Mouse (Mus musculus) forebrain, embryonic 13.5 days (tissue): ENCODE data around the gene Lrrc4b. TPM values are rescaled to one million over a fixed set of nuclear protein-coding genes. Genes with fewer than 3 reads are reported as not detected.

Experiments used
- ATAC-seq: fragments of 200-750 bp; cut with Nextera tagmentation; 2 replicates; pipeline ENCODE4 v1.8.0; 2017
- H3K27ac ChIP-seq: fragments of 300-500 bp; sonication (generic); 2 replicates; pipeline ENCODE4 v1.5.1; 2015; ENCODE audit warnings: inconsistent platforms, mild to moderate bottlenecking, moderate library complexity
- H3K27me3 ChIP-seq: fragments of 300-500 bp; sonication (generic); 2 replicates; pipeline ENCODE4 v1.6.1; 2015; ENCODE audit warnings: mild to moderate bottlenecking, inconsistent platforms
- H3K36me3 ChIP-seq: fragments of 300-500 bp; sonication (generic); 2 replicates; pipeline ENCODE4 v1.6.1; 2015; ENCODE audit warnings: mild to moderate bottlenecking, inconsistent platforms; ENCODE audit not compliant: poor library complexity, severe bottlenecking
- H3K4me1 ChIP-seq: fragments of 300-500 bp; sonication (generic); 2 replicates; pipeline ENCODE4 v1.6.1; 2015; ENCODE audit warnings: inconsistent platforms
- H3K4me2 ChIP-seq: fragments of 300-500 bp; sonication (generic); 2 replicates; pipeline ENCODE4 v1.6.1; 2015; ENCODE audit warnings: inconsistent platforms, mild to moderate bottlenecking, moderate library complexity
- H3K4me3 ChIP-seq: fragments of 300-500 bp; sonication (generic); 2 replicates; pipeline ENCODE4 v1.5.1; 2015; ENCODE audit warnings: mild to moderate bottlenecking, inconsistent platforms
- H3K9ac ChIP-seq: fragments of 300-500 bp; sonication (generic); 2 replicates; pipeline ENCODE4 v1.6.1; 2015; ENCODE audit warnings: mild to moderate bottlenecking, inconsistent platforms
- H3K9me3 ChIP-seq: fragments of 300-500 bp; sonication (generic); replicated peaks from 2 replicates; pipeline ENCODE4 v1.6.1; 2016; ENCODE audit warnings: inconsistent platforms
- WGBS: fragments of 180-500 bp; shearing (Covaris S2); methylation state at CpG from one replicate; pipeline ENCODE4 v1.1.7; 2015; 5-methylcytosine and 5-hydroxymethylcytosine counted together
- microRNA-seq: library from miRNA; unstranded; fragments of <30 nt; microRNA quantifications from one replicate; pipeline ENCODE4, GENCODE M21; 2016
- polyA plus RNA-seq: library from polyadenylated mRNA; unstranded; fragments of >200 nt; fragmentation: Nextera tagmentation; extraction: Ambion mirVana; gene quantifications from 2 replicates; pipeline ENCODE4 v1.2.1, GENCODE M21; 2015

Lrrc4b gene
- polyA plus RNA-seq, 1 experiment from 2014 or later, result 12.6 TPM

DNA sequence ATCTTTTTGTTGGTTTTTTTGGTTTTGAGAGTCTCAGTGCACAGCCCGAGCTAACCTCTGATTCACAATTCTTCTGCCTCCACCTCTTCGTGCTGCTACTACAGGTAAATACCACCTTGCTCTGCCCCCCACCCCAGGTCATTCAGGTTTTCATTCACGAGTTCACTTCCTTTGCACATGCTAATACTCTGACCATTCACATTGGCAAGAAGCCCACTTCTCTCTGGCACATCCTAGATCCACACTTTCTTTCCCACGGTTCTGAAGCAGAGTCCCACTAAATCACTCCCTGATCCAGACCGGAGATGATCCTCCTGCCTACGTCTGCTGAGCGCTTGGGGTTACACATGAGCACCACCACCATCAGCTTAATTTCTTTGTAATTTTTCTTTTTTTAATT lies 66.3 kb downstream of the Lrrc4b start:
- Histone ChIP-seq H3K4me1 (peaks cover 32% of the 10 kb centered on the region), H3K36me3 (peaks cover 42% of the 10 kb centered on the region), H3K27ac (no peak overlapping the region), H3K9me3 (no peaks in the 10 kb centered on the region), H3K4me3 (peak overlapping the region; percentile 80), H3K27me3 (no peaks in the 10 kb centered on the region), H3K4me2 (peak overlapping the region; percentile 83), H3K9ac (peak overlapping the region; percentile 93)
- WGBS, result 86% methylated on average over 7 of the region's 7 CpGs
- no peak for ATAC-seq

- peaks cover 32% of the 10 kb centered on the region for H3K4me1 ChIP-seq
- peak; percentile 97 for ATAC-seq
- no peaks in the 10 kb centered on the region for H3K27me3 ChIP-seq
- H3K4me3 ChIP-seq, result peak within 1 kb of the TSS; percentile 80
- H3K4me2 ChIP-seq, result peak within 1 kb of the TSS; percentile 83
- H3K27ac ChIP-seq, result peak within 1 kb of the TSS; percentile 95
- peaks cover 31% of the 10 kb centered on the region for H3K36me3 ChIP-seq
- WGBS, result 1% methylated on average over 58 of the region's 58 CpGs
- peak within 1 kb of the TSS; percentile 93 for H3K9ac ChIP-seq
- H3K9me3 ChIP-seq, result no peaks in the 10 kb centered on the region
Measured at GRCm38 (mm10) chr7:44495992-44496770, 67.4 kb downstream of the Lrrc4b start, which contains the start of the genes Emc10 and Fam71e1. Gene Emc10 (minus strand): TSS chr7:44496529. Gene Fam71e1 (plus strand): TSS chr7:44496581.

- under 1% methylated on average over 26 of the region's 26 CpGs for WGBS
- H3K27ac ChIP-seq, result peak overlapping the region; percentile 95
- no peaks in the 10 kb centered on the region for H3K27me3 ChIP-seq
- H3K4me1 ChIP-seq, result peaks cover 32% of the 10 kb centered on the region
- no peaks in the 10 kb centered on the region for H3K9me3 ChIP-seq
- H3K4me2 ChIP-seq, result peak overlapping the region; percentile 83
- no peak for ATAC-seq
- peak overlapping the region; percentile 93 for H3K9ac ChIP-seq
- H3K4me3 ChIP-seq, result peak overlapping the region; percentile 80
- H3K36me3 ChIP-seq, result peaks cover 25% of the 10 kb centered on the region
Measured at GRCm38 (mm10) chr7:44496771-44497109, 67.9 kb downstream of the Lrrc4b start.

- whole genome bisulfite sequencing, result 88% methylated on average over 10 of the region's 10 CpGs
- ATAC-seq, result no peak
Measured at GRCm38 (mm10) chr7:44497361-44498055, 68.7 kb downstream of the Lrrc4b start.

GRCm38 (mm10) chr7:44498922-44499321 lies 70.1 kb downstream of the Lrrc4b start:
- no peak overlapping the region for H3K9ac ChIP-seq
- no peaks in the 10 kb centered on the region for H3K9me3 ChIP-seq
- 72% methylated on average over 1 of the region's 1 CpGs for WGBS

More at GRCm38 (mm10) chr7:44497361-44498055, 68.7 kb downstream of the Lrrc4b start:
- Histone ChIP-seq H3K4me3 (peak overlapping the region; percentile 80), H3K36me3 (peaks cover 18% of the 10 kb centered on the region), H3K9me3 (no peaks in the 10 kb centered on the region), H3K4me1 (peaks cover 32% of the 10 kb centered on the region), H3K27ac (no peak overlapping the region), H3K9ac (peak overlapping the region; percentile 93), H3K4me2 (peak overlapping the region; percentile 83), H3K27me3 (no peaks in the 10 kb centered on the region)

GRCm38 (mm10) chr7:44500046-44500445 lies 71.2 kb downstream of the Lrrc4b start:
- 62% methylated on average over 20 of the region's 20 CpGs for WGBS
- no peak overlapping the region for H3K27ac ChIP-seq
- no peak overlapping the region for H3K4me2 ChIP-seq
- peaks cover 19% of the 10 kb centered on the region for H3K4me1 ChIP-seq
- ATAC-seq, result no peak
- H3K27me3 ChIP-seq, result no peaks in the 10 kb centered on the region
- H3K36me3 ChIP-seq, result no peaks in the 10 kb centered on the region
- no peak overlapping the region for H3K4me3 ChIP-seq
- H3K9ac ChIP-seq, result no peak overlapping the region
- no peaks in the 10 kb centered on the region for H3K9me3 ChIP-seq

More at GRCm38 (mm10) chr7:44498922-44499321, 70.1 kb downstream of the Lrrc4b start:
- Histone ChIP-seq H3K4me3 (no peak overlapping the region), H3K27ac (no peak overlapping the region), H3K4me1 (peaks cover 29% of the 10 kb centered on the region), H3K27me3 (no peaks in the 10 kb centered on the region), H3K4me2 (no peak overlapping the region), H3K36me3 (peaks cover 4% of the 10 kb centered on the region; the same call in 1 of the 2 replicates)
- no peak for ATAC-seq

DNA sequence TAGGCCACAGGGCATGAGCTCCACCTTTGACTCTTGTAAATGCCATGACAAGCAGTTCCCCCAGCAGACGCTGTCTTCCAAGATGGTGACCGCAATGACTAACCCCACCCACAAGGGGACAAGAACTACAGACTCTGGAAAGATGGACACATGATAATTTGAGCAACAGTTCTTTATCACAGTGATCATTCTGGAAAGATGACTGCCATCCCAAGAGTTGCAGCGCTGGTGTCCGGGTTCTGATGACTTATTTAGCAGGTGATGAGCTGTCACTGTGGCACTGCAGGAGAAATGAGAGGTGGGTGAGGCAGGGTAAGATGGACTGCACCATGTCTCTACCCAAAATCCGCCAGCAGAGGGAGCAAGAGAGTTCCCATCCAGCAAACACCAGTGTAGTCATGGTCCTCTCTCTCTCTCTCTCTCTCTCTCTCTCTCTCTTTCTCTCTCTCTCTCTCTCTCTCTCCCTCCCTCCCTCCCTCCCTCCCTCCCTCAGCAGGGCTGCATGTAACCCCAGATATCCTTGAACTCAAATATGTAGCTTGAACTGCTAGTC lies 72.8 kb downstream of the Lrrc4b start:
- ATAC-seq, result peak; percentile 60; the same call in 1 of the 2 replicates
- 0 out of 2 replicates have a peak overlapping the region, but pooled peaks have one; percentile 1 for H3K9ac ChIP-seq

DNA sequence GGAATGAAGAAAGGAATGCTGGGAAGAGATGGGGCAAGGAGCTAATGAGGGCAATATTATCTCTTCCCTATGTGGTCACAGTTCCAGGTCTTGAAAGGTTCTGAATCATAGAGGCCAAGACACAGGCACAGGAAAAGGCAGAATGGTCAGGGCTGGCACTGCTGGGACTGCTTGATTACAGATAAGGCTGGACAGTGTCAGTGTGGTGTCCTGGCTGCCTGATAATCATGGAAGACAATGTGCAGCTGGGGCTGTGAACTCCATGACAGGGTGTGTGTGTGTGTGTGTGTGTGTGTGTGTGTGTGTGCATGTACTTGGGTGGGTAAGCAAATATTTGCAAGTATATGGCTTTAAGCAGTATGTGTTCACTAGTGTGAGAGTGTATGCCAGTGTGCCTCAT lies 78.7 kb downstream of the Lrrc4b start:
- Histone ChIP-seq H3K9me3 (0 out of 2 replicates have a peak, but pooled peaks cover under 1% of the 10 kb centered on the region), H3K27ac (no peak overlapping the region), H3K9ac (no peak overlapping the region), H3K27me3 (peaks cover 21% of the 10 kb centered on the region; the same call in 1 of the 2 replicates), H3K36me3 (no peaks in the 10 kb centered on the region), H3K4me3 (no peak overlapping the region), H3K4me2 (no peak overlapping the region), H3K4me1 (no peaks in the 10 kb centered on the region)
- no peak for ATAC-seq

More for the DNA sequence above, 72.8 kb downstream of the Lrrc4b start:
- Histone ChIP-seq H3K27me3 (no peaks in the 10 kb centered on the region), H3K9me3 (no peaks in the 10 kb centered on the region), H3K4me3 (no peak overlapping the region), H3K4me1 (peaks cover 11% of the 10 kb centered on the region), H3K4me2 (no peak overlapping the region), H3K27ac (no peak overlapping the region), H3K36me3 (no peaks in the 10 kb centered on the region)
- 39% methylated on average over 5 of the region's 5 CpGs for whole genome bisulfite sequencing

Small RNAs within 50 kb of the gene (microRNA-seq; reads per million reads assigned to microRNA genes)
- gene Mir7052, result not detected

Other genes starting within 250 kb of the Lrrc4b start
- gene Klk1b24, start 240.8 kb upstream of the Lrrc4b start, polyA plus RNA-seq, result not detected in 2 replicates
- not detected in 2 replicates for gene Klk1b3, start 230.8 kb upstream of the Lrrc4b start, polyA plus RNA-seq
- gene Klk1b4, start 221.6 kb upstream of the Lrrc4b start, polyA plus RNA-seq, result not detected in 2 replicates
- not detected in 2 replicates for gene Klk1b5, start 213.1 kb upstream of the Lrrc4b start, polyA plus RNA-seq
- not detected in 2 replicates for gene Klk1, start 203.7 kb upstream of the Lrrc4b start, polyA plus RNA-seq
- not detected in 2 replicates for gene Gm36864, start 192.8 kb upstream of the Lrrc4b start, polyA plus RNA-seq
- gene 1700028J19Rik, start 182.3 kb upstream of the Lrrc4b start, polyA plus RNA-seq, result 1.3 and 1.4 TPM in 2 replicates
- gene 2410002F23Rik, start 182.3 kb upstream of the Lrrc4b start, polyA plus RNA-seq, result 172 and 212 TPM in 2 replicates
- 0.14 and 0.21 TPM in 2 replicates for gene Acp4, start 171.6 kb upstream of the Lrrc4b start, polyA plus RNA-seq
- not detected in 2 replicates for gene Gm15517, start 167.6 kb upstream of the Lrrc4b start, polyA plus RNA-seq
- 3.0 and 3.4 TPM in 2 replicates for gene Clec11a, start 122.1 kb upstream of the Lrrc4b start, polyA plus RNA-seq
- 13.2 and 15.1 TPM in 2 replicates for gene Shank1, start 118.8 kb upstream of the Lrrc4b start, polyA plus RNA-seq
- 10.1 and 10.6 TPM in 2 replicates for gene Syt3, start 44.9 kb upstream of the Lrrc4b start, polyA plus RNA-seq
- 0.59 and 1.1 TPM in 2 replicates for gene 1700008O03Rik, start 43.2 kb upstream of the Lrrc4b start, polyA plus RNA-seq
- gene Aspdh, start 36.4 kb downstream of the Lrrc4b start, polyA plus RNA-seq, result 3.8 and 4.0 TPM in 2 replicates
- 49.0 and 56.1 TPM in 2 replicates for gene Josd2, start 39.0 kb downstream of the Lrrc4b start, polyA plus RNA-seq
- 101 and 106 TPM in 2 replicates for gene Emc10, start 67.5 kb downstream of the Lrrc4b start, polyA plus RNA-seq
- 30.1 and 35.0 TPM in 2 replicates for gene Fam71e1, start 67.6 kb downstream of the Lrrc4b start, polyA plus RNA-seq
- 0.13 and 0.14 TPM in 2 replicates for gene Mybpc2, start 95.6 kb downstream of the Lrrc4b start, polyA plus RNA-seq
- gene Spib, start 103.1 kb downstream of the Lrrc4b start, polyA plus RNA-seq, result not detected in 2 replicates
- 77.8 and 89.7 TPM in 2 replicates for gene Pold1, start 119.8 kb downstream of the Lrrc4b start, polyA plus RNA-seq
- gene Nr1h2, start 124.9 kb downstream of the Lrrc4b start, polyA plus RNA-seq, result 76.0 and 76.2 TPM in 2 replicates
- gene Napsa, start 143.4 kb downstream of the Lrrc4b start, polyA plus RNA-seq, result 0.53 and 0.57 TPM in 2 replicates
- gene Kcnc3, start 161.6 kb downstream of the Lrrc4b start, polyA plus RNA-seq, result 2.1 and 2.4 TPM in 2 replicates
- gene Myh14, start 241.8 kb downstream of the Lrrc4b start, polyA plus RNA-seq, result 0.49 and 0.84 TPM in 2 replicates